Mouse (Mus musculus) gastrocnemius, adult 18-20 months (tissue): ENCODE data around the gene E130308A19Rik. TPM values are rescaled to one million over a fixed set of nuclear protein-coding genes. Genes with fewer than 3 reads are reported as not detected.

Experiments used
- DNase-seq: peaks from one replicate; pipeline ENCODE4 v3.0.0; 2021; ENCODE audit warnings: low spot score
- long read RNA-seq, 2 experiments: library from polyadenylated mRNA; stranded (forward); transcript quantifications; one replicate each; pipeline ENCODE4 v2.0.0; 2021
- total RNA-seq, 2 experiments: library from RNA; stranded (reverse); gene quantifications; 2 replicates each; pipeline ENCODE4 v1.2.3; 2021

E130308A19Rik gene
- total RNA-seq, result 1 to 10 TPM; 4.9 to 6.9 TPM
- long read RNA-seq, experiment 1, full-length matches to known transcripts, result 1 of 12 reads
- long read RNA-seq, experiment 1, partial matches to known transcripts, result 2 of 12 reads
- long read RNA-seq, experiment 1, other reads (novel, unspliced or antisense), result 9 of 12 reads
- long read RNA-seq, experiment 2, full-length matches to known transcripts, result 1 of 4 reads
- long read RNA-seq, experiment 2, partial matches to known transcripts, result 1 of 4 reads
- long read RNA-seq, experiment 2, other reads (novel, unspliced or antisense), result 2 of 4 reads

- peak; percentile 65 for DNase-seq
These were observed at the start of gene E130308A19Rik for GRCm38 (mm10) chr4:59625998-59626910. Gene E130308A19Rik (plus strand): TSS chr4:59626211.

DNA sequence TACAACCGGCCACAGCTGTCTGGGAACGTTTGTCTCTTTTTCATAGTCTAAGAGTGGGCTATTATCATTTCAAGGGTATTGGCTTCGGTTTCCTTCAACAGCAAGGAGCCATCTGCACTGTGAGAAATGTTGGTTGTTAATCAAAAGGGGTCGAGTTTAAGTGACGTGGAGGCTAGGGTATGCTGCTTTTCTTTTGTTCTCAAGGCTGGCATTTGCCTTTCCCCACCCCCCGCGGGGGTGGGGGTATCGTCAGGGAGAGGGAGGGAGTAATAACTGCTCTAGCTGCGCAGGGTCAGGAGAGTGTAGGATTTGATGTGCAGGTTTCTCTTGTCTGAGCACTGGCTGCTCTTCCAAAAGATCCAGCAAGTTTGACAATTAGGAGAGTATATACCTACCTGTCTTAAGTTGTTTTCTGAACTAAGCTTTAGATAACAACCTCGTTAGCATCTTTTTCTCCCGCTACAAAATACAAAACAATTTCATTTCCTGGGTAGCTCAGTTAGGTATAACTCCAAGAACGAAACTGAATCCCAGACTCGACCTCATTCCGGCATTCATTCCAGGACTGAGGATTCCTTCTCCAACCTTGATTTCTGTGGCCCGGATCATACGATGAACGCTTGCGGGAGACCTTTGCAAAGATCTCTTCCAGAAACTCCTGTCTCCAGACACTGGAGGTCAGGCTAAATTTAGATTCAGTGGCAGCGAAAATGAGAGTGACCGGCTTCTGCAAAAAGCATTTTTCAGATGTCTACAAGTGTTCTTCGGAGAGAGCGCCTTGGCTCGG, 45.3 kb upstream of the E130308A19Rik start:
- DNase-seq, result no peak

DNA sequence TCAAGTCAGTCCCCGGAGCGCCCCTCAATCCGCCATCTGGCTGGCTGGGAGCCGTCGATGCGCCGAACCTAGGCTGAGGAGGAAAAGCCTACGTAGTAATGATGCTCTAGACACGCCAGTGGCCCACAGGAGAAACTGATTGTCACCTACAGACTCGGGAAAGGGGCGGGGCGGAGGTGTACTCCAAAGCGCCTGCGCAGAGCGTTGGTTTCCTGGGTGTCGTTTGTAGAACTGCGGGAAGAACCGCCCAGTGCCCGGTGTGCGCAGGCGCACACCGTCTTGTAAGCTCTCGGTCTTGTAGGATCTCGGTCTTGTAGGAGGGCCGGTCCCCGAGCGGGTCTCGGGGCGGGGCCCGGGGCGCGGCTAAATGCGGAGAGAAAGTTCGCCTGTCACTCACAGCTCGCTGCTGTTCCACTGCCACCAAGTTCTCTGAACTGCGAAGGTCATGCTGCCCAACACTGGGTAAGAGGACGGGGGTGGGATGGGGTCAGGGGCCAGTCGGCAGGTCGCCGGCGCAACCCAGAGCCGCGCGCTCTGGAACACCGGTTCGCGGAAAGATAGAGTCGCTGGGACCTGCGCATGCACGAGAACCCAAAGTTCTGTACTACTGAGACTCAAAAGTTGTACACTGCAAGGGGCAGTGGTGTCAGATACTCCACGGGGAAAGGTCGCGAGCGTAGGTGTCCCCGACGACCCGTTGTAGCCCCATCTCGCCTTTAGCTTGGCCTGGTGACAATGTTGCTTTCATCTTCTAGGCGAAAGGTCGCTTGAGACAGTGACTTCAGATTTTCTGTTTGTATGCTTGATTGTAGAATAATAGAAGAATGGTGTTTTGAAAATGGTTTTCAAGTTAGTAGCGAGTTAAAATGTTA, 44.5 kb upstream of the E130308A19Rik start, which contains the start of gene Hsdl2:
Gene Hsdl2, plus strand, starts transcription at position 250 of the 872 bp plus-strand sequence.
- peak; percentile 97 for DNase-seq

DNA sequence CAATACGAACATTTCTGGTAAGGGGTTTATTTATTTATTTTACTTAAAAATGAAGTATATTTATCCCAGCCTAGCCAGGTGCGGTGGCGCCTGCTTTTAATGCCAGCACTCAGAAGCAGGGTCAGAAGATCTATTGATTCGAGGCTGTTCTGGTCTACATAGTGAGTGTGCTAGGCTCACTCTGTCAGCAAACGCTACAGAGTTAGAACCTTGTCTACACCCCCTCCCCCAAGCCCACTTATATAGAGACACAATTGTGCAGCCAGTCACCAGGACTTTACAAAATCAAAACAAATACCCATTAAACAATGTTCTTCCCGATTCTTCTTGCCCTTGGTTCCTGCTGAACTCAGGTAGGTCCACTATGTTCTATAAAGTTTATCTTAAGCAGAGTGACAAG, 43.8 kb upstream of the E130308A19Rik start:
- no peak for DNase-seq

DNA sequence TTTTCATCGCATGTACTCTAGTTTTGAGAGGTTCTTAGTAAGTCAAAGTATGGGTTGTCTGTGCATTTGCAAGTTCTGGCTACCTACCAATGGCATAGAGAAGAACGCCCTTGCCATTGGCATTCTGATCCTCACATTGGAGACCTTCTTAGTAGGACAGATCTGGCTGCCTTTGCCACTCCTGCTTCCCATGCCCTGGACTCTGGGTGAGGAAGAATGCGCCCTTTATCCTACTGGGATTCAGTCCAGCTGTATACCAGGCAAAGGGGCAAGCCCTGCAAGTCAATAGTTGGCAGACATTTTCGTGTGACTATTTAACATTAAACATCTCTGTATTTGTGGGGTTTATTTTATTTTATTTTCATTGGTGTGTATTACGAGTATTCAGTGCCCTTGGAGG, 40.9 kb upstream of the E130308A19Rik start:
- peak; percentile 36 for DNase-seq

- DNase-seq, result no peak
These were observed 38.7 kb upstream of the E130308A19Rik start for GRCm38 (mm10) chr4:59587215-59587871.

DNA sequence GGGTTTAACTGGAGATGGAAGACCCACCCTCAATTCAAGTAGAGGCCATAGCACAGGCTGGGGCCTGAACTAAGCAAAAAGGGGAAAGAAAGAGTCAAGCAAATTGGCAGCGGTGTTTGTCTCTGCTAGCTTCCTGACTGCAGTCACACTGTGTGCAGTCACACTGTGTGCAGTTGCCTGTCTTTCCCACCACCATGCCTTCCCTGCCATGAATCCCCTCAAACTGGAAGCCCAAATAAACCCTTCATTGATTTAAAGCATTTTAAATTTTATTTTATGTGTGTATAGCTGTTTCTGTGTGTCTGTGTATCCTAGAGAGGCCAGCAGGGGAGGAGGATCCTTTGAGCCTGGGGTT, 38.2 kb upstream of the E130308A19Rik start:
- DNase-seq, result no peak

- no peak for DNase-seq
These were observed 31.4 kb upstream of the E130308A19Rik start for GRCm38 (mm10) chr4:59594614-59595013.

GRCm38 (mm10) chr4:59596556-59596955, 29.5 kb upstream of the E130308A19Rik start:
- DNase-seq, result no peak

GRCm38 (mm10) chr4:59602704-59603103, 23.3 kb upstream of the E130308A19Rik start:
- no peak for DNase-seq

- DNase-seq, result no peak
These were observed 21.1 kb upstream of the E130308A19Rik start for GRCm38 (mm10) chr4:59604892-59605291.

DNA sequence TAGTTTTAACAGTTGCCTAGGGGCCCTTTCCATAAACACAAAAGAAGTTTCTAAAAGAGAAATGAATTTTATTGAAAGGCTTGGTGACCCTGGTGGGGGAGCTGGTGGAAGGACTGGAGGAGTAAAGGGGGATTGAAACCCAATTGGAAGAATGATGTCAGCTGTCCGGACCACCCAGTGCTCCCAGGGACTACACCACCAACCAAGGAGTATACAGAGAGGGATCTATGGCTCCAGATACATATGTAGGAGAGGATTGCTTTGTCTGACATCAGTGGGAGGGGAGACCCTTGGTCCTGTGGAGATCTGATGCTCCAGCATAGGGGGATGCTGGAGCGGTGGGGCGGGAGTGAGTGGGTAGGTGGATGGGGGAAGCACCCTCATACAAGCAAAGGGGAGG, 20.5 kb upstream of the E130308A19Rik start:
- DNase-seq, result no peak

GRCm38 (mm10) chr4:59610411-59610810, 15.6 kb upstream of the E130308A19Rik start:
- no peak for DNase-seq

DNA sequence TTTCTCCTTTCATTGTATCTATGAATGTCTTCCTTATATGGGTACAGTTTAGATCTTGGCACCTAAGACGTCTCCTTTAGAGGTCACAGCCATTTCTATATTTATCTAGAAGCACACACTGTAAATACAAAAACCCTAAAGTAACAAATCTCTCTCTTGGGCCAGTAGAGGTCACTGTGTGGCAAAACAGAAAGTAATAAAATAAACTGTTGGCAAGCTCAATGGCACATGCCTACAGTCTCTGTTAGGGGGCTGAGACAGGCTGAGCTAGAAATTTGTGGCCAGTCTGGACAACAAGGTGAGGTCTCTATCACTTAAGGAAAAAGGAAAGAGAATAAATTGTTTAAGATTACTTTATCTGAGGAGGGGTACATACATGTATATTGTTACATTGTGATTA, 11.0 kb upstream of the E130308A19Rik start:
- DNase-seq, result peak; percentile 13

GRCm38 (mm10) chr4:59619611-59620245, 6.3 kb upstream of the E130308A19Rik start:
- DNase-seq, result no peak

DNA sequence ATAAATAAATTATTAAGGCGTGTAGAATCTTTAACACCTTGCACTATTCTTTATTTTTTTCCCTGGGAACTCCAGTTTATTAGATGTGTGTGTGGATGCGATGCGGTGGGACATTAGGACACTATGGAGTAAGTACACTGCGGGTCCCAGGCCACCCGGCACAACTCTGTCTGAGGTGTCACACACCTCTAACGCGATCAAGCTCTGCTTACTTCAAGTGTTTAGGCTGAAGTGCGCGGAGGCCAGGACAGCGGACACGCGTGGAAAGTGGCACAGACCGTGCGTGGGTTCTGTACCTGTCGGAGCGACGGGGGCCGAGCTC, 374 bp upstream of the E130308A19Rik start:
- DNase-seq, result no peak

DNA sequence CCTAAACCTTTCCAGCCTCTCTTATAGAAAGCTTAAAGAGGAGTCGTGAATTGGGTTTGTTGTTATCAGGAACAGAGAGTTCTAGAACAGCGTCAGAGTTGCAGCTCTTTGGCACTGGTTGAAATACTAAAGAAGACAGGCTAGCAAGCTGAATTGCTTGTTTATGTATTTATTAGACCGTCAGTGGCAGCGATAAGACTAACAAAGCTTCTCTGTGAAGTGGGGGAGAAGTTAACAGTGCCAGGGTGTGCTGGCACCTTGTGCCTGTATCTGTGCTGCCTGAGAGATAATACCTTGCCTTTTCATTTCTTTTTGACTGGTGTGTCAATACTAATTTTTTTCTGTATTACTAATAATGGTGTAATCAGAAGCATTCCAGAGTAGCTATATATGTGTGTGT, 2.2 kb downstream of the E130308A19Rik start:
- DNase-seq, result no peak

GRCm38 (mm10) chr4:59629076-59629874, 3.3 kb downstream of the E130308A19Rik start:
- DNase-seq, result no peak

DNA sequence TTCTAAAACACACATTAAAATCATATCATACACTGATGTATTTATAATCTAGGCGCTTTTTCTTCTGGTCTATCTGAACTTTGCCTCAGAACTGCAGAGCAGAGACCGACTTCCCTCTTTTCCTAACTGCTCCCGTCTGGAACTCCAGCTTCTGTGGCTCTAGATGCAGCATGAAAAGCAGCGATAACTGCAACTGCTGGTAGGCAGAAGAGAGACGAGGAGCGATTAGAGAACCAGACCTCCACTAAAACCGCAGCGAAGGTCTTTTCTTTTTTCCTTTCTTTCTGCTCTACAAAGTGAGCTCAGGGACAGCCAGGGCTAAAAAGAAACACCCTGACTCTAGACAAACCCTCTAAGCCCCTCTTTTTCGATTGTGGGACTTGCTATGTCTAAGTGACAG, 4.1 kb downstream of the E130308A19Rik start:
- DNase-seq, result no peak
